Mouse (Mus musculus): ENCODE measurements around the gene Arl11. TPM values are rescaled to one million over a fixed set of nuclear protein-coding genes. Genes with fewer than 3 reads are reported as not detected.

Arl11 gene
- polyA plus RNA-seq, 1 experiment = 10.9 TPM

DNA sequence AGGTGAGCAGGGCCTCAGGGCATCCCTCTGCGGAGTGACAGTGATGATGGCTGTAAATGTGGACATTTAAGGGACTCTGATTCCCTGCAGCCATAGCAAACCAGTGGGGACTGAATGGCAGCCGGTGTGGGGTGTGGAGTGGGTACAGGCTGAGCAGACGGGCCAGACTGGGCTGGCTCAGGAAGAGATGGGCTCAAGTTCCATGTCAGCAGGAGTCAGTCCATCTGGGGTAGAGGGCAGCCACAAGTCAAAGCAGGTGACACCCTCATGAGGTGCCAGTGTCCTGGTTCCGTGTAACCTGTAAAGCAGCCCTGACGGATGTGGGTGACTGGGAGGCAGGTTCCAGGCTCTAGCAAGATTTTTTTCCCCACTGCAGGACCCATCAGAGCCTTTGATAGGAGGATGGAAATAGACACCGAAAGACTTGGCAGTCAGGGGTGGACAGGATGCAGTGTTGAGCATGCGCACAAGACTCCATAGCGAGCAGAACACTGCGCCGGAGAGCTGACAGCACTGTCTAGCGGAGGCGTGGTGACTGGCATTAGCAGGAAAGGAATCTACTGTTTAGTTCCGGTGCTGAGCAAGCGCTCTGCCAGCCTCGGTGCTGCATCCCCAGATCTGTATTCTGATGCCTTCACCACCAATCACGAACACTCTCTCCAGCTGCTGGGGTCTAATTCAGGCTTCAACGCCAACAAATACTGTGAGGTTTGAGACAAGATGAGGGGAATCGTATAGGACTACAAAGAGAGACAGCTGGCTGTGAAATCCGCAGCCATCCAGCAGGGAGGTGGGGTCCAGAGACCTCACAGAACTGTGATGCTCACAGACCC is 18.3 kb downstream of the Arl11 start:
- Histone ChIP-seq H3K36me3 (replicated peaks; ENCODE audit: low read length) (no peaks in the 10 kb centered on the region), H3K4me1 (peaks cover 24% of the 10 kb centered on the region), H3K27me3 (replicated peaks) (peaks cover 10% of the 10 kb centered on the region), H3K4me3 (replicated peaks) (peak overlapping the region; percentile 85), H3K9me3 (peaks cover 4% of the 10 kb centered on the region)
- TF ChIP-seq GATA1 (IDR thresholded peaks at IDR 0.05; ENCODE audit: borderline replicate concordance, low read length) = no peak
- TF ChIP-seq FLI1 (IDR thresholded peaks at IDR 0.05; ENCODE audit: low read length) = no peak

DNA sequence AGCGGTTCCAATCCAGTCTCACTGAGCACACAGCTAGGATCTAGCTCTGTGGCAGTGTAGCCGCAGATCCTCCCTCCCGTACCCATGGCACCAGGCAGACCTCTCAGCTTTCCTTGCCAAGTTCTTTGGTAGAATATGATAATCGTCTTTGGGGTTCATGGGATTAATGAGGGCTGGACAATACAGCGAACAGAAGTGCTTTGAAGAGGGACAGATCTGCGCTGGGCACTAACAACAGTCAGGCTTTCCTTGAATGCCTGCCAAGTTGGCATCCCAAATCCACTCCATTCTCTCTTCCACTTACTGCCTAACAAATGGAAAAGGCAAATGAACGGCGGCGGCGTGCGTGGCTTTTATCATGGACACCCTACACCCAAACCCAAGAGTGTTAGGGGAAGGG is 21.0 kb downstream of the Arl11 start:
- H3K9me3 ChIP-seq = peaks cover 1% of the 10 kb centered on the region; the same call in 1 of the 2 replicates
- H3K4me1 ChIP-seq = peaks cover 28% of the 10 kb centered on the region
- peaks cover 4% of the 10 kb centered on the region for H3K36me3 ChIP-seq (replicated peaks; ENCODE audit: low read length)
- TF ChIP-seq GATA1 (IDR thresholded peaks at IDR 0.05; ENCODE audit: borderline replicate concordance, low read length) (no peak), FLI1 (IDR thresholded peaks at IDR 0.05; ENCODE audit: low read length) (no peak)
- peaks cover 10% of the 10 kb centered on the region for H3K27me3 ChIP-seq (replicated peaks)
- H3K4me3 ChIP-seq (replicated peaks) = no peak overlapping the region

DNA sequence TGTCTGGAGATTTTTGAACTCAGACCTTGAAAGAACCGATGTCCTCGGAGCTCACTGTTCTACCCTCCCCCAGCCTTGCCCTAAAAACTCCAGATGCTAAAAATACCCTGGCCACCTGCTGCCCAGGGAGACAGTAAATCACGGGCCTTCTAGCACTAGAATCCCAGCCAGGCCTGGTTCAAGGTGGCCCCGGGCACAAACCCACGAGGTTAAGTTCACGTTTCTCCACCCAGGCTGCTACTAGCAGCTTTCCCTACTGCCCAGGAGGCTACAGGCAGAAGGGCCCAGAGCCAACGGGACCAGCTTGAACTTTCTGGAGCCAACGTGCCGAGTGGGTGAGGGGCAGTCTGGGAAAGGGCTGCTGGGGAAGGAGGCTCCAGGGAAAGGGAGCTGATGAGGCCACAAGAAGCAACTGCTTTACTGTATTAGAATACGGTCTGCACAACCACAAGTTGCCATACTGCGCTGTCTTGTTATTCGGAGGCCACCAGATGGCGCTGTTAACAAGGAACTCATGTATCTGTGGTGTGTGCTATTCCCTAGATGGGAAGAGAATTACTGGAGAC is 21.5 kb downstream of the Arl11 start:
- Histone ChIP-seq H3K4me3 (replicated peaks) (peak overlapping the region; percentile 87), H3K36me3 (replicated peaks; ENCODE audit: low read length) (peaks cover 6% of the 10 kb centered on the region), H3K27me3 (replicated peaks) (peaks cover 10% of the 10 kb centered on the region), H3K4me1 (peaks cover 28% of the 10 kb centered on the region), H3K9me3 (peaks cover 6% of the 10 kb centered on the region; the same call in 1 of the 2 replicates)
- no peak for TF ChIP-seq FLI1 (IDR thresholded peaks at IDR 0.05; ENCODE audit: low read length)
- no peak for TF ChIP-seq GATA1 (IDR thresholded peaks at IDR 0.05; ENCODE audit: borderline replicate concordance, low read length)

GRCm38 (mm10) chr14:61339381-61339780 is 29.8 kb downstream of the Arl11 start:
- Histone ChIP-seq H3K9me3 (peaks cover 6% of the 10 kb centered on the region; the same call in 1 of the 2 replicates), H3K36me3 (replicated peaks; ENCODE audit: low read length) (peaks cover 10% of the 10 kb centered on the region), H3K4me3 (replicated peaks) (no peak overlapping the region), H3K4me1 (peaks cover 13% of the 10 kb centered on the region), H3K27me3 (replicated peaks) (no peaks in the 10 kb centered on the region)
- no peak for TF ChIP-seq GATA1 (IDR thresholded peaks at IDR 0.05; ENCODE audit: borderline replicate concordance, low read length)
- TF ChIP-seq FLI1 (IDR thresholded peaks at IDR 0.05; ENCODE audit: low read length) = no peak

DNA sequence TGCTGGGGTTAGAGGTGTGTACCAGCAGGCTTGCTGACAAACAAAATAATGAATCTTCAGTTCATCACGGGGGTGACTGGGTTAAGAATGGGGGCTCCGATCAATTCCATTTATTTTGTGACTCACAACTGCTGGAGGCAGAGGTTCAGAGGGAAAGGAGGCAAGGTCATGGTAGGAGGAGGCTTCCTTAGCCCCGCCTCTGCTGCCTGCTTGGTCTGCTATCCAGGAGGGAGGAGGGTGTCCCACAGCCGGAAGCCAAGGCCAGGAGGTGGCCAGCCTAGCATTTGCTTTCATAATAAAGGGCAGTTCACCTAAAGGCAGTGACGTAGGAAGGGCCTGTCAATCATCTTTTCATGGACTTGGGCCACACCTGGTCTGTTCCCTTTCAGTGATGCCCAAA is 35.0 kb downstream of the Arl11 start:
- Histone ChIP-seq H3K4me1 (peaks cover 21% of the 10 kb centered on the region), H3K4me3 (replicated peaks) (no peak overlapping the region), H3K27me3 (replicated peaks) (no peaks in the 10 kb centered on the region), H3K9me3 (no peaks in the 10 kb centered on the region), H3K36me3 (replicated peaks; ENCODE audit: low read length) (peaks cover 4% of the 10 kb centered on the region)
- no peak for TF ChIP-seq FLI1 (IDR thresholded peaks at IDR 0.05; ENCODE audit: low read length)

- H3K4me3 ChIP-seq (replicated peaks) = no peak overlapping the region
- no peaks in the 10 kb centered on the region for H3K9me3 ChIP-seq
- TF ChIP-seq FLI1 (IDR thresholded peaks at IDR 0.05; ENCODE audit: low read length) (no peak), GATA1 (IDR thresholded peaks at IDR 0.05; ENCODE audit: borderline replicate concordance, low read length) (no peak)
- no peaks in the 10 kb centered on the region for H3K36me3 ChIP-seq (replicated peaks; ENCODE audit: low read length)
- peaks cover 24% of the 10 kb centered on the region for H3K4me1 ChIP-seq
- H3K27me3 ChIP-seq (replicated peaks) = no peaks in the 10 kb centered on the region
Observed at GRCm38 (mm10) chr14:61346827-61347698, 37.5 kb downstream of the Arl11 start.

DNA sequence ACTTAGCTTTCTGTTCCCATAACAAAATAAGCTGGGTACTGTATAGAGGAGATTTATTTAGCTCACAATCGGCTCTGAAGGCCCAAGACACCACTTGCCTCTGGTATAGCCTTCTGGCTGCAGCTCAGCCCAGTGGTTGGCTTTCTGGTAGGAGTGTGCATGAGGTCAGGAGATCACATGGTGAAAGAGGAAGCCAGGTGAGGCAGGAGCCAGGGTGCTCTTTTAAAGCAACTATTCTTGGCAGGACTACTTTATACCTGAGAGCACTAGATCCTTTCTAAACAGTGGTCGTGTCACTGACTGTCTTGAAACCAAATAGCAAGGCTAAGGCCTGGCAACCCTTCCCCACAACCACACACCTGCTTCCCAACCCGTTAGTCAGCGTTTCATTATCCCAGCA is 40.3 kb downstream of the Arl11 start:
- Histone ChIP-seq H3K4me1 (peaks cover 34% of the 10 kb centered on the region), H3K36me3 (replicated peaks; ENCODE audit: low read length) (peaks cover 10% of the 10 kb centered on the region), H3K27me3 (replicated peaks) (no peaks in the 10 kb centered on the region), H3K9me3 (peaks cover 6% of the 10 kb centered on the region), H3K4me3 (replicated peaks) (no peak overlapping the region)
- no peak for TF ChIP-seq FLI1 (IDR thresholded peaks at IDR 0.05; ENCODE audit: low read length)

DNA sequence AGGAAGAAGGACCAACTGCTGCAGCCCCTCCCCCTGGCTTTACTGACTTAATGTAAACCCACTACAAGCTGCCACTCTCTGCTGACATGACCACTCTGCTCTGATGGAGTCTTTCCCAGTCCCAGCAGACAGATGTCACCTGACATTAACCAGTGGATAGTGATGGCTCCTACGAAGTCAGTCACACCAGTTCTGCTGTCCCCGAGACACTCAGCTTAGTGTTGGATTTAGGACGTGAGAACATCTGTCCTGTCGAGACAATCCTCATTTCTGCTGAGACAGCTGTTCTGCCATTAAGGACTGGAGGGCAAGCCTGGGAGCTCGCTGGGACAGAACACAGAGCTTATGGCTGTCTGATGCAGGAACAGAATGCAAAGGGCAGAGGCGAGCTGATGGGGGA is 41.3 kb downstream of the Arl11 start:
- H3K4me1 ChIP-seq = peaks cover 38% of the 10 kb centered on the region

DNA sequence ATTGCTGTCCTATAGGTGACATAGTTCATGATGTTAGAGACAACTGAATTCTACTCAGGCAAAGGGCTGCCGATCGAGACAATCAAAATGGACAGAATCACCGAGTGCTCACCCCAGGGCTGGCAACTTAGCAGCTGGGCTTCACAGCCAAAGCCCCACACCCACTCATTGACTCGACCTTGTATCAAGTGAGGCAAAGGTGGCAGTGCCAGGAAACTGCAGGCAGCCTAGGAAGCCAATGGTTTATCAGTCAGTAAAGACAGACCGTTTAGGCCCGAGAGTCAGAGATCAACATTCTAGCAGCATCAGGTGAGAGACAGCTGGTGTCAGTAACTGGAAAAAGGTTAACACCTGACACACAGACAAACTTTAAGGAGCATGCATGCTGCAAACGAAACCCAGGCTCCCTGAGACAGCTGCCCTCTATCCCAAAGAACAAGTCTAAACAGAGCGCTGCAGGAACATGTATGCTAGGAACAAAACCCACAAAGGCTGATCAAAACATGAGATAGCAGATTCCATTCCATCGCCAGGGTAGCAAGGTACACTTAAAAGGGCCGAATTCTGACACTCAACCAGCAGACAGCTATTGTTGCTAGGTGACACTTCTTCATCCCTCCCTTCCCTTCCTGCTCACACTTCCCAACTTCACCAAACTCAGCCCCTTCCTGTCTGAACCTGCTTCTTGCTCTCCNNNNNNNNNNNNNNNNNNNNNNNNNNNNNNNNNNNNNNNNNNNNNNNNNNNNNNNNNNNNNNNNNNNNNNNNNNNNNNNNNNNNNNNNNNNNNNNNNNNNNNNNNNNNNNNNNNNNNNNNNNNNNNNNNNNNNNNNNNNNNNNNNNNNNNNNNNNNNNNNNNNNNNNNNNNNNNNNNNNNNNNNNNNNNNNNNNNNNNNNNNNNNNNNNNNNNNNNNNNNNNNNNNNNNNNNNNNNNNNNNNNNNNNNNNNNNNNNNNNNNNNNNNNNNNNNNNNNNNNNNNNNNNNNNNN is 45.0 kb downstream of the Arl11 start:
- no peak for TF ChIP-seq GATA1 (IDR thresholded peaks at IDR 0.05; ENCODE audit: borderline replicate concordance, low read length)

More for the DNA sequence above, 41.3 kb downstream of the Arl11 start:
- no peak overlapping the region for H3K4me3 ChIP-seq (replicated peaks)
- TF ChIP-seq GATA1 (IDR thresholded peaks at IDR 0.05; ENCODE audit: borderline replicate concordance, low read length) (no peak), FLI1 (IDR thresholded peaks at IDR 0.05; ENCODE audit: low read length) (no peak)
- no peaks in the 10 kb centered on the region for H3K27me3 ChIP-seq (replicated peaks)
- H3K36me3 ChIP-seq (replicated peaks; ENCODE audit: low read length) = peaks cover 17% of the 10 kb centered on the region
- H3K9me3 ChIP-seq = peaks cover 6% of the 10 kb centered on the region

More for the DNA sequence above, 45.0 kb downstream of the Arl11 start:
- Histone ChIP-seq H3K4me1 (peaks cover 33% of the 10 kb centered on the region), H3K4me3 (replicated peaks) (peak overlapping the region; percentile 29), H3K36me3 (replicated peaks; ENCODE audit: low read length) (peaks cover 18% of the 10 kb centered on the region), H3K27me3 (replicated peaks) (no peaks in the 10 kb centered on the region), H3K9me3 (peaks cover 6% of the 10 kb centered on the region)

Measured in megakaryocyte, embryonic 14.5 days (primary cell).